Mouse (Mus musculus): ENCODE data around the gene Tpm4. TPM values are rescaled to one million over a fixed set of nuclear protein-coding genes. Genes with fewer than 3 reads are reported as not detected.
A peak's percentile ranks its signal among the peaks of the same experiment; 100 is the strongest.
"Not testable (repeated sequence)": the region's sequence is repeated elsewhere in the genome, so short reads cannot be mapped to it uniquely, and the experiment has no call there.

Tpm4 gene
- not detected in 2 replicates for total RNA-seq (2014; fragmentation: Nextera tagmentation)
- total RNA-seq (2017) = 2.2 and 2.7 TPM in 2 replicates
- polyA plus RNA-seq (2012) = 0.03 and 0.04 TPM in 2 replicates

DNA sequence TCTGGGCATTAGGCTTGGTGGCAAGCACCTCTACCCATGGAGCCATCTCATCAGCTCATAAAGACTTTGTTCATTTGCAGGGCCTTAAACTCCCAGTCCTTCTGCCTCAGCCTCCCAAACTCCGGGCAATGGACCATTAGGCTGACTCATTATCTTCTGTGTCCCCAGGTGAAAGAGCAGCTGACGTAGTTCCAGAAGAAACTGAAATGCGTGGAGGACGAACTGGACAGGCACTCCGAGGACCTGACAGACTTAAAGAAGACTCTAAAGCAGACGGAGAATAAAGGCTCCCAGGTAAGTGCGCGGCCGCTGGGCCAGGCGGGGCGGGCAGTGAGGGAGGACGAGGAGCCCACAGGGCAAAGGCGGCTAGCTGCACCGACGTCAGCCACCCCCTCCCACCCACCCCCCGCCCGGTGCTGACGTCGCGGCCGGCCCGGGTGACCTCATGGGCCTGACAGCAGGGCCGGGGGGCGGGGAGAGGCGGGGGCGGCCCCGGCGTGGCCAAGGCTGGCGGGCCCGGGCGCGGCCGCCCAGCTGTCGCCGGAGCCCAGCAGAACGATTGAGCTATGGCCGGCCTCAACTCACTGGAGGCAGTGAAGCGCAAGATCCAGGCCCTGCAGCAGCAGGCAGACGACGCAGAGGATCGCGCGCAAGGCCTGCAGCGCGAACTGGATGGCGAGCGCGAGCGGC lies at the start of gene Tpm4:
TSS of gene Tpm4 (plus strand) at position 220 of the 690 bp plus-strand sequence.
- TF ChIP-seq CTCF (IDR thresholded peaks at IDR 0.05; ENCODE audit: low read depth, low read length) (no peak), TAL1 (conservative IDR thresholded peaks at IDR 0.05; ENCODE audit: low read depth, low read length) (no peak), POLR2AphosphoS5 (IDR thresholded peaks at IDR 0.05; ENCODE audit: insufficient replicate concordance, low read depth, low read length) (no peak), GATA2 (IDR thresholded peaks at IDR 0.05; ENCODE audit: borderline replicate concordance, low read depth, low read length) (no peak), GATA1 (IDR thresholded peaks at IDR 0.05; ENCODE audit: borderline replicate concordance, low read length) (no peak)
- ATAC-seq (ENCODE audit: extremely low read depth, insufficient number of reproducible peaks, low FRiP score, poor library complexity, severe bottlenecking) = no peak
- DNase-seq (ENCODE audit: low spot score) = no peak
- H3K4me1 ChIP-seq (ENCODE audit: insufficient read depth, low read depth, low read length) = no peaks in the 10 kb centered on the region
- H3K9me3 ChIP-seq (replicated peaks) = no peaks in the 10 kb centered on the region; the same call in 1 of the 2 replicates
- H3K36me3 ChIP-seq (replicated peaks) = no peaks in the 10 kb centered on the region
- H3K27me3 ChIP-seq (ENCODE audit: insufficient read depth, low read length) = peaks cover 25% of the 10 kb centered on the region
- H3K4me3 ChIP-seq (ENCODE audit: low read depth, low read length) = no peak within 1 kb of the TSS

GRCm38 (mm10) chr8:72087611-72088010 lies 47.2 kb upstream of the Tpm4 start:
- DNase-seq (ENCODE audit: low spot score); H3K27me3 ChIP-seq (ENCODE audit: insufficient read depth, low read length); ATAC-seq (ENCODE audit: extremely low read depth, insufficient number of reproducible peaks, low FRiP score, poor library complexity, severe bottlenecking): not testable (repeated sequence)

GRCm38 (mm10) chr8:72096721-72097120 lies 38.1 kb upstream of the Tpm4 start:
- H3K36me3 ChIP-seq (replicated peaks); DNase-seq (ENCODE audit: low spot score); ATAC-seq (ENCODE audit: extremely low read depth, insufficient number of reproducible peaks, low FRiP score, poor library complexity, severe bottlenecking); H3K27me3 ChIP-seq (ENCODE audit: insufficient read depth, low read length); H3K9me3 ChIP-seq (replicated peaks); H3K4me3 ChIP-seq (ENCODE audit: low read depth, low read length); H3K4me1 ChIP-seq (ENCODE audit: insufficient read depth, low read depth, low read length): not testable (repeated sequence)

More at GRCm38 (mm10) chr8:72087611-72088010, 47.2 kb upstream of the Tpm4 start:
- H3K9me3 ChIP-seq (replicated peaks); H3K4me3 ChIP-seq (ENCODE audit: low read depth, low read length); H3K4me1 ChIP-seq (ENCODE audit: insufficient read depth, low read depth, low read length); H3K36me3 ChIP-seq (replicated peaks): not testable (repeated sequence)

DNA sequence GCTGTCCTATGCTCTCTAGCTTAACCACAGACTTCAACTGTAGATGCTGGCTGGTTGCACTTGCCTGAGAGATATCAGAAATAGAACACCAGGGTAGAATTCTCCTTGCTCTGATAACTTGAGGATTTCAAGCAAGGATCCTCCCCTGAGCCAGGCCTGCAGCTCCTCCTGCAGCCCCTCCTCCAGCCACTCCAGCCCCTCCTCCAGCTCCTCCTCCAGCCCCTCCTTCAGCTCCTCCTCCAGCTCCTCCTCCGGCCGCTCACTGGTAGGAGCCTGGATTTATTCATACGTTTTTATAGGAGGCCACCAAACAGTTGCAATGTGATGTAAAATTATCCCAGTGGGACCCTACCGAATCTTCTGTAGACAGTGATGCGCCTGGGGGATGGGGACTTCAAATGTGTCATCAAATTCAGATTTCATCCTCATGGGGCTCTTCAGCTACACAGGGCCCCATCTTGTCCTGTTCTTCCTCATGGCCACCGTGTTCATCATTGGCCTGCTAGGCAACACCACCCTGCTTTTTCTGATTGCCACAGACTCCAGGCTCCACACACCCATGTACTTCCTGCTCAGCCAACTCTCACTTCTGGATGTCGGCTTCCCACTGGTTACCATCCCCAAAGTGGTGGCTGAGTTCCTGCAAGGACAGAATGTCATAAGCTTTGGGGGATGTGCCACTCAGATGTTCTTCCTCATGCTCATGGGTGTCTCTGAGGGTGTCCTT lies 35.2 kb upstream of the Tpm4 start:
- ATAC-seq (ENCODE audit: extremely low read depth, insufficient number of reproducible peaks, low FRiP score, poor library complexity, severe bottlenecking); H3K4me3 ChIP-seq (ENCODE audit: low read depth, low read length); H3K36me3 ChIP-seq (replicated peaks); H3K4me1 ChIP-seq (ENCODE audit: insufficient read depth, low read depth, low read length); H3K27me3 ChIP-seq (ENCODE audit: insufficient read depth, low read length); H3K9me3 ChIP-seq (replicated peaks); DNase-seq (ENCODE audit: low spot score): not testable (repeated sequence)

- peaks cover 2% of the 10 kb centered on the region; the same call in 1 of the 2 replicates for H3K4me1 ChIP-seq (ENCODE audit: insufficient read depth, low read depth, low read length)
- H3K4me3 ChIP-seq (ENCODE audit: low read depth, low read length) = no peak overlapping the region
- no peaks in the 10 kb centered on the region for H3K36me3 ChIP-seq (replicated peaks)
- H3K9me3 ChIP-seq (replicated peaks) = no peaks in the 10 kb centered on the region
- DNase-seq (ENCODE audit: low spot score) (no peak), ATAC-seq (ENCODE audit: extremely low read depth, insufficient number of reproducible peaks, low FRiP score, poor library complexity, severe bottlenecking) (no peak)
- TF ChIP-seq POLR2AphosphoS5 (IDR thresholded peaks at IDR 0.05; ENCODE audit: insufficient replicate concordance, low read depth, low read length) = no peak
- TF ChIP-seq CTCF (IDR thresholded peaks at IDR 0.05; ENCODE audit: low read depth, low read length) = no peak
- peaks cover 15% of the 10 kb centered on the region for H3K27me3 ChIP-seq (ENCODE audit: insufficient read depth, low read length)
Measured at GRCm38 (mm10) chr8:72105165-72105564, 29.6 kb upstream of the Tpm4 start.

DNA sequence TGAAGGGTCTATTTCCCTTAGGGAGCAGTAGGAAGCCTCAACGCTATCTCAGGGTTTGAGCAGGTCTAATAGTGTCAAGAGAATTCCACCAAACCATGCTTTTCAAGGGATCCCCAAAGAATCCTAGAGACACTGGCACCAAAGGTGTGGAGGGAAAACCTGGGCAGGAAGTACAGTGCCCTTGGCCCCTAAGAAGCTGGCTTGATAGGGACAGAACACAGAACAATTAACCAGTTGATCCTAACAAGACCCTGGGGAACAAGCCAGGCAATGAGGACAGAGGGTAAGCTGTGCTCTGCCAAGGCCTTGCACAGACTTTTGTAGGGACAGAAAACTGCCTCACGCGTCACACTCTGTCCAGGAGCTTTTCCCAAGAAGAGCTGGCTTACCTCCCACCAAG lies 28.0 kb upstream of the Tpm4 start, which contains the start of gene Olfr374:
TSS of gene Olfr374 (plus strand) at position 301 of the 400 bp plus-strand sequence.
- Histone ChIP-seq H3K36me3 (replicated peaks) (no peaks in the 10 kb centered on the region), H3K9me3 (replicated peaks) (no peaks in the 10 kb centered on the region), H3K4me1 (ENCODE audit: insufficient read depth, low read depth, low read length) (peaks cover 7% of the 10 kb centered on the region), H3K4me3 (ENCODE audit: low read depth, low read length) (no peak within 1 kb of the TSS), H3K27me3 (ENCODE audit: insufficient read depth, low read length) (peaks cover 15% of the 10 kb centered on the region)
- ATAC-seq (ENCODE audit: extremely low read depth, insufficient number of reproducible peaks, low FRiP score, poor library complexity, severe bottlenecking) = no peak
- TF ChIP-seq GATA2 (IDR thresholded peaks at IDR 0.05; ENCODE audit: borderline replicate concordance, low read depth, low read length) (no peak), CTCF (IDR thresholded peaks at IDR 0.05; ENCODE audit: low read depth, low read length) (no peak), GATA1 (IDR thresholded peaks at IDR 0.05; ENCODE audit: borderline replicate concordance, low read length) (no peak), TAL1 (conservative IDR thresholded peaks at IDR 0.05; ENCODE audit: low read depth, low read length) (no peak), POLR2AphosphoS5 (IDR thresholded peaks at IDR 0.05; ENCODE audit: insufficient replicate concordance, low read depth, low read length) (no peak)
- DNase-seq (ENCODE audit: low spot score) = no peak

DNA sequence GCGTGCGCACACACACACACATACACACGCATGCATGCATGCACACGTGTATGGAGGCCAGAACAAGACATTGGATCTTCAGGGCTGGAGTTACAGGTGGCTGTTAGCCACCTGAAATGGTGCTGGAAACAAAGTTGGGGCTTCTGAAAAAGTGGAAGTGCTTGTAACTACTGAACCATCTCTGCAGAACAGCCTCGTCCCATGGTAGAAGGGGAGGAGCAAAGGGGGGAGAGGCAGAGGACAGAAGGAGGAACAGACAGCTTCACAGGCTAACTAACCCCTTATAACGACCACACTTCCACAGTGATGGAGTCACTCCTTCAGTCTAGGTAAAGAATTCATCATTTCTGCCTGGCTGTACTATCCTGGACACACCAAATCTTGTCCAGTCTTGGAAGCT lies 23.9 kb upstream of the Tpm4 start:
- peaks cover 11% of the 10 kb centered on the region for H3K27me3 ChIP-seq (ENCODE audit: insufficient read depth, low read length)
- 0 out of 2 replicates have a peak, but pooled peaks cover 2% of the 10 kb centered on the region for H3K9me3 ChIP-seq (replicated peaks)
- H3K4me1 ChIP-seq (ENCODE audit: insufficient read depth, low read depth, low read length) = peaks cover 7% of the 10 kb centered on the region
- H3K36me3 ChIP-seq (replicated peaks) = no peaks in the 10 kb centered on the region
- DNase-seq (ENCODE audit: low spot score) (peak; percentile 47), ATAC-seq (ENCODE audit: extremely low read depth, insufficient number of reproducible peaks, low FRiP score, poor library complexity, severe bottlenecking) (peak; percentile 40)
- no peak overlapping the region for H3K4me3 ChIP-seq (ENCODE audit: low read depth, low read length)
- no peak for TF ChIP-seq GATA1 (IDR thresholded peaks at IDR 0.05; ENCODE audit: borderline replicate concordance, low read length)
- TF ChIP-seq TAL1 (conservative IDR thresholded peaks at IDR 0.05; ENCODE audit: low read depth, low read length) = no peak
- no peak for TF ChIP-seq POLR2AphosphoS5 (IDR thresholded peaks at IDR 0.05; ENCODE audit: insufficient replicate concordance, low read depth, low read length)
- no peak for TF ChIP-seq CTCF (IDR thresholded peaks at IDR 0.05; ENCODE audit: low read depth, low read length)
- TF ChIP-seq GATA2 (IDR thresholded peaks at IDR 0.05; ENCODE audit: borderline replicate concordance, low read depth, low read length) = no peak

Measured in G1E (cell line).